Mouse (Mus musculus): ENCODE measurements around the gene Olfr368. TPM values are rescaled to one million over a fixed set of nuclear protein-coding genes. Genes with fewer than 3 reads are reported as not detected.

Olfr368 gene
- not detected in 2 replicates for polyA plus RNA-seq (2015; fragmentation: Nextera tagmentation; extraction: Ambion mirVana)

GRCm38 (mm10) chr2:37326215-37326614 lies at the start of gene Olfr368:
TSS of gene Olfr368 (plus strand) at chr2:37326515.

GRCm38 (mm10) chr2:37358633-37359540 lies 32.6 kb downstream of the Olfr368 start, which contains the start of gene Pdcl:
TSS of gene Pdcl (minus strand) at chr2:37359332.

Other genes starting within 250 kb of the Olfr368 start
- gene Olfr361, start 237.2 kb upstream of the Olfr368 start, polyA plus RNA-seq (2015; fragmentation: Nextera tagmentation; extraction: Ambion mirVana) = not detected in 2 replicates
- gene Olfr362, start 208.6 kb upstream of the Olfr368 start, polyA plus RNA-seq (2015; fragmentation: Nextera tagmentation; extraction: Ambion mirVana) = not detected in 2 replicates
- not detected in 2 replicates for gene Olfr364-ps1, start 187.2 kb upstream of the Olfr368 start, polyA plus RNA-seq (2015; fragmentation: Nextera tagmentation; extraction: Ambion mirVana)
- gene Olfr365, start 138.3 kb upstream of the Olfr368 start, polyA plus RNA-seq (2015; fragmentation: Nextera tagmentation; extraction: Ambion mirVana) = not detected in 2 replicates
- not detected in 2 replicates for gene Olfr366, start 114.9 kb upstream of the Olfr368 start, polyA plus RNA-seq (2015; fragmentation: Nextera tagmentation; extraction: Ambion mirVana)
- gene Pdcl, start 32.8 kb downstream of the Olfr368 start, polyA plus RNA-seq (2015; fragmentation: Nextera tagmentation; extraction: Ambion mirVana) = 35.9 and 45.2 TPM in 2 replicates
- 7.6 and 9.7 TPM in 2 replicates for gene Rc3h2, start 96.4 kb downstream of the Olfr368 start, polyA plus RNA-seq (2015; fragmentation: Nextera tagmentation; extraction: Ambion mirVana)
- gene Zbtb26, start 116.6 kb downstream of the Olfr368 start, polyA plus RNA-seq (2015; fragmentation: Nextera tagmentation; extraction: Ambion mirVana) = 1.6 and 2.8 TPM in 2 replicates
- 4.3 and 5.2 TPM in 2 replicates for gene Zbtb6, start 116.7 kb downstream of the Olfr368 start, polyA plus RNA-seq (2015; fragmentation: Nextera tagmentation; extraction: Ambion mirVana)
- gene Rabgap1, start 116.8 kb downstream of the Olfr368 start, polyA plus RNA-seq (2015; fragmentation: Nextera tagmentation; extraction: Ambion mirVana) = 18.2 and 29.8 TPM in 2 replicates
- 0.46 and 0.57 TPM in 2 replicates for gene Gpr21, start 189.8 kb downstream of the Olfr368 start, polyA plus RNA-seq (2015; fragmentation: Nextera tagmentation; extraction: Ambion mirVana)